Mouse (Mus musculus): Measurements from ENCODE around the gene Rhbdd1. TPM values are rescaled to one million over a fixed set of nuclear protein-coding genes. Genes with fewer than 3 reads are reported as not detected.

The Rhbdd1 gene
- total RNA-seq, 2 experiments from 2014 or later: 8.7 to 9.9 TPM

DNA sequence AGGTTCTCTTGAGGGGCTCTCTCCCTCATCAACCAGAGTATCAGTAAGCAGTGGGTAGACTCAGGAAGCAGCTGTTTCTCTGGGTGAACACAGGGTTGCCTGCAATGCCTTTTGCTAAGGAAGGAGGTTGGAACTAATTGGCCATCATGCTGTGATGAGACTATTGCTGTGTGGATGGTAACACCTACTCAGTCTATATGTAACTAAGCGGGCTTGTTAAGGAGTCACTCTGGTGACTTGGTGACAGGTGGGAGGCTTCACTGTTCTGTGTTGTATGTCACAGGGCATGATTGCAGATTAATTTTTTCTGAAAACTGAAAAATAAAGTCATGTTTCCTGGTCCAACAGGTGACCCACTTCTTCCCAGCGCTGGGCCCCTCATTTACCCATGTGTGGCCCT is 36.8 kb downstream of the Rhbdd1 start:
- DNase-seq: no peak
- intact Hi-C loops (cut with DNase I; ENCODE audit: low total_unique reads): no loop called here

DNA sequence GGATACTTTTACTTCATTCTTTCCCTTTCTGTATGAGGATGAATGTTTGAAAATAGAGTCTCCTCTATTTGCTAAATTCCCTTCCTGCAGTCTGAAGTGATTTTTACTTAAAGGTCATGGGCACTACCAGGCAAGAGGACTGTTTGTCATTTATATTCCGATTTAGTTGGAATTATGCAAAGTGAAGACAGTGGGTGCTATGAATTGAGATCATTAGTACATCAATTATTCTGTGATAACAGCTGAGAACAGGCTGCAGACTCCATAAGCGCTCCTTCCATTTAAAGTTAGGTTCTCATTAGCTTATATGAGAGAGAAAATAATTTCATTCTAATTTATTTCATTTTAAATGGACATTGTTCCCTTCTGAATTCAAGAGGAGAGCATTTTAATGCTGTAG is 37.5 kb downstream of the Rhbdd1 start:
- intact Hi-C loops (cut with DNase I; ENCODE audit: low total_unique reads): no loop called here
- DNase-seq: no peak

DNA sequence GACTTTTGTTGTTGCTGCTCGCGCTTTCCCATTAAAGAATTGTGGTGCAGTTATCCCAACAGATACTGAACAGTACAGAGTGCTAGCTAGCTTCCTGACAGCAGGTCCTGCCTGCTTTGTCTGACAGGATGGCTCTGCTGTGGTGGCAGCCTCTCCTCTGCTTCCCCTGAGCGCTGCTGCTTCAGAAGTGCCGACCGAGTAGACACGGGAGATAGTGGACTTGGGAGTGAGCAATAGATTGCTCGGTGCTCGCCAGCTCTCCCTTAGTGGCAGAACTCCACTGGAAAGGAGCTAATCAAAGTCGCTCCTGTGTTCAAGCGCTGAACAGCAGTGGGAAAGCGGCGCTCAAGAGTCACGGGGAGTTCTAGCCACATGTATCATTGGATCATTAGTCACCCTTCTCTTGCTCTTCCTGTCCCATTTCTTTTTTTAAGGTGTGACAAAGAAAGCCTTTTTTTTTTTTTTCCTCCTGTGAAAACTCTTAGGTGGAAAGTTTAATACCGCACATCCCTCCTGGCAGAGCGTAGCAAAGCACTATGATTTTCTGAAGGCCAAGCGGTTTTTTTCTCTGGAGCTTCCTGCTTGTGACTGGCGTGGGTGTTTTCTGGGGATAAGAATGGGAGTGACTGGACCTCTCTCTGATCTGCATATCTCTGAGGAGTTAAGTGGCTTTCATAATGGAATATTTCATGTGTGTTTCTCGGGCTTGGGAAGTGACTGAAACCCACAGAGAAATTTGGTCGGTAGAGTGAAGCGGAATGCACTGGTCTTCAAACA is 42.8 kb downstream of the Rhbdd1 start:
- intact Hi-C loops (cut with DNase I; ENCODE audit: low total_unique reads): no loop called here
- DNase-seq: no peak

DNA sequence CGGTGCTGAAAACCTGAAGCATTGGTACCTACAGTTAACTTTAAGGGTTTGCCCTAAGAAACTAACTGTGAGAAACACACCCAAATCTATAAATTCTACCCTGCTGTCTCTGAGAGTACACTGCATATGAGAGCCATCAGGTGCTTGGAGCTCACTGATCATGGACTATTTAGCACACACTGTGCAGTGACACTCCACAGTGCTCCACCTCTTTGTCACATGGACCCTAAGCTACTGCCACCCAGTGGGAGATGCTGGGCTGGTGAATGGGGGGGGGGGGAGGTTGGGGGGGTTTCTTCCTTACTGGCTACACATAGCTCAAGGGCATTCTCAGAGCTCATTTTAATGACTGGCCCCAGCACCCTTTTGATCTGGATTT is 43.4 kb downstream of the Rhbdd1 start:
- intact Hi-C loops (cut with DNase I; ENCODE audit: low total_unique reads): no loop called here
- no peak for DNase-seq

DNA sequence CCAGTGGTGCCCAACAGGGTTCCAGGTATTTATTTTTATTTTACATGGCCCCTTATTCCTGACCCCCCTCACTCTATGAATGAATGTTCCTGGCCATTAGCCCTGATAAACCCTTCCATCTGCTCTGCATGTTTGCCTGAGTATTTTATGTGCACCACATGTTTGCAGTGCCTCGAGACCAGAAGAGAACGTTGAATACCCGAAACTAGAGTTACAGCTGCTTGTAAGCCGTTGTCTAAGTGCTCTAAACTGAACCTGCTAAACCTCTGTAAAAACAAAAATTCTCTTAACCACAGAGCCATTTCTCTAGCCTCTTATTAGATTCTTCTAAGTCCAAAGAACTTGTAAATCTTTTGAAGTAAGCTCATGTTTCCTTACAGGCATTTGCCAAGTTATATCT is 45.0 kb downstream of the Rhbdd1 start:
- intact Hi-C loops (cut with DNase I; ENCODE audit: low total_unique reads): no loop called here

DNA sequence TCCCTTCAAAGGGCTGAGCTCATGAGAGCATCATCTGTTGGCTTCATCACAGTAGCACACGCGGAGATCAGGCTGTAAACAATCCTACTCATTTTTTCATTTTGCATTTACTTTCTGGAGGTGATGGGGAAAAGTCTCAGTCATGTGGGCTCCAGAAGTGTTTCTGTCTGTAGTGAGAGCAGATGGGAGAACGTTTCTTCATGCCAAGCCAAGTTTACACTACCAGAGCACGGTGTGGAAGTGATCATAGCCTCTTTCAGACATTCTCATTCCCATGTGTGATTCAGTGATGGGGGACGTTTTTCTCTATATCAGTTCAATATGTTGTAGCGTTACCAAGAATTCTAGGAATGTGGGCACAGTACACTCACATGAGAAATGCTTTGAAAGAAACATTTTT is 45.9 kb downstream of the Rhbdd1 start:
- intact Hi-C loops (cut with DNase I; ENCODE audit: low total_unique reads): no loop called here

More for the DNA sequence above, 45.0 kb downstream of the Rhbdd1 start:
- no peak for DNase-seq

DNA sequence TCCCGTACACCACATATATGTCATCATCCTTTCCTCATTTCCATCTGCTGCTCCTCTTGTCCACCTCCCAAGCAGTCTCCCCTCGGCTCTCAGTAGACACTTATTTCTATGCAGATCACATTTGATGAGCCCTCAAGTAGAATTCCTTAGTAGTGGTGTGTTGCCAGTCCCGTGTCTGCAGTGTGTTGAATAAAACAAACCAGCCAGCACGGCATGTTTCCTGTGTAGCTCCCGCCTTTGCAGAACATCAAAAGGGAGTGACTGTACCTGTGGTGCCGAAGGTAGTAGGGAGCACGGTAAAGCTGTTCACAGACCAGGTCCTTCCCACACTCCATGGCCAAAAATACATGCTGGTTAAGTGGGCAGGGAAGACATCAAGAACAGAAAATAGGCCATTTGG is 47.8 kb downstream of the Rhbdd1 start:
- intact Hi-C loops (cut with DNase I; ENCODE audit: low total_unique reads): no loop called here
- DNase-seq: no peak

More for the DNA sequence above, 45.9 kb downstream of the Rhbdd1 start:
- DNase-seq: no peak

DNA sequence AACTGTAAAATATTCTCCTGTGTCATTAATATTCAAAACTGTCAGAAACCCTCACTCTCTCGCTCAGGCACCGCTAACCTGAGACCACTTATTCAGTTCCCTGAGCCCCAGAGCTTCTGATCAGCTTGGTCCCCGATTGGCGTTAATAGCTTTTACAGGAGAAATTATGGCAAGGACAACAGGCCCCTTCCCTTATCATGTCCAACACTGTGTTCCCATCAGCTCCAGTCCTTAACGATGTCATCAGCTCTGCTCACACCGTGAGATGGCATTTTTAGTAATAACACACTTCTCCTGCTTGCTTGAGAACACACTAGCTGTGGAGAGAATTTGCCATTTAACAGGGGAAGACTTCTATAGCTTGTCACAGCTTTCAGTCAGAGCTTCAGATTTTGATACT is 48.2 kb downstream of the Rhbdd1 start:
- no peak for DNase-seq
- intact Hi-C loops (cut with DNase I; ENCODE audit: low total_unique reads): no loop called here

DNA sequence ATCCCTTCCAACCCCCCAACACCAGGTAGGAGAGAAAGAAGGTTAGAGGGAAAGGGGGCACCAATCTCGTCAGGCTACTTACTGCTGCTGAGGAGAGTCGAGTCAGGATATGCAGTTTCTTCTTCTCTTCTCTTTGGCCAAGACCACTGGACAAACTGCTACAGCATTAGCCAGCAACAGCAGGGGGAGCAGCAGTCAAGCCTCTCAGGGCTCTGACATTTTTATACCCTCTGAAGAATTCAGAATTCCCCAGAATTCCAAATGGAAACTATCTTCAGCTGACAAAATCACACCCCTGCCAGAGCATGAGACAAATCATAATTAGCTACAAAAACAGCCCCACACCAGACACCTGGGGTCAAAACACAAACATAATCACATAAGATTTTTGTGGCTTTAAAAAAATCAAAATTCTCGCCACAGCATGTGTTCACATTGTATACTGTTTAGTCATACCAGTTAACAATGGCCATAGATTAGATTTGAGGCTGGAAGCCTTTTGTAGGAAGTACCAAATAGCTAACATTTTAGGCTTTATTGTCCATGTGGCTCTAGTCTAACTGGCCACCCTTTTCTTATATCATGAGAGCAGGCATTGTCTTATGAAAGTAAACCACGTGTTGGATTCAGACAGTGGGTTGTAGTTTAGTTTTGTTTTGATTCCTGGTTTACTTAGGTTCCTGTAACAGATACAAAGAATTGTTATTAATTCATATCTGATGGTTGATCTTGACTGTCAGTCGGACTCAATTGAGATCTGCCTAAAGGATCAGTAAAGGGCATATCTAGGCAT is 55.6 kb downstream of the Rhbdd1 start:
- intact Hi-C loops (cut with DNase I; ENCODE audit: low total_unique reads): no loop called here
- no peak for DNase-seq

DNA sequence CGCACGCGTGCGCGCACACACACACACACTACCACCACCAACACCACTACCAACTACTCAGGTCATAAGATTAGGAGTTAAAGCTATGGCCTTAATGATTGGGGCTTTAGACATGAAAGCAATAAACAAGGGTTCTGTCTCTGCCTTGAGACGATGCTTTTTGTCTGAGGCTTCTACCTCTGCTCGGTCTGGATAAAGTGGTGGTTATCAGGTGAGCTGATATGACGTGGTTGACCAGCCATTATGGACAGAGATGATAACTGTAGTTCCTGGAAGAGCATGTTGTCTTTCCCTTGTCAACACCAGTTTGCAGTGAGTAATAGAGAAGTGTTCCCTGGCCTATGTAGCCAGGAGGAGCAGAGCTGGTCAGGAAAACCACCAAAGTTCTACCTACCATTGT is 57.7 kb downstream of the Rhbdd1 start:
- DNase-seq: no peak
- intact Hi-C loops (cut with DNase I; ENCODE audit: low total_unique reads): no loop called here

DNA sequence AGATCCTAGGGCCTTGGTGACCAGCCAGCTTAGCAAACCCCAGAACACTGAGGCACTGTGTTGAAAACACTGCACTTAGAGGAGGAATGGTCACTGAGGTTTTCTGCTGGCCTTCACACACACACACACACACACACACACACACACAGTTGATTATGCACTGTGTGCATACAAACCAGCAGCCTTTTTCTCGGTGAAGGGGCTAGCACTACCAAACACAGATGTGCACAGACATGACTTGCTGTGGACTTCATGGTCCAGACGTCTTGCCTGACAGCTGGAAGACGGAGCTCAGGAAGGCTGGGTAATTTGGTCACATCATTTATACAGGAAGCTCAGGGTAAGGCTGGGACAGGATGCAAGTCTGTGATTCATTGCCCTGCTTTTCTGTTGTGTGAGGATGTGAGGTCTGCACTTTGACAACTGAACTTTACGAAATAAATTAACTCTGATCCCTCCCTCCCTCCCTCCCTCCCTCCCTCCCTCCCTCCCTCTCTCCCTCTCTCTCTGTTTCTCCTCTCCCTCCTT is 58.6 kb downstream of the Rhbdd1 start:
- no peak for DNase-seq
- intact Hi-C loops (cut with DNase I; ENCODE audit: low total_unique reads): no loop called here

DNA sequence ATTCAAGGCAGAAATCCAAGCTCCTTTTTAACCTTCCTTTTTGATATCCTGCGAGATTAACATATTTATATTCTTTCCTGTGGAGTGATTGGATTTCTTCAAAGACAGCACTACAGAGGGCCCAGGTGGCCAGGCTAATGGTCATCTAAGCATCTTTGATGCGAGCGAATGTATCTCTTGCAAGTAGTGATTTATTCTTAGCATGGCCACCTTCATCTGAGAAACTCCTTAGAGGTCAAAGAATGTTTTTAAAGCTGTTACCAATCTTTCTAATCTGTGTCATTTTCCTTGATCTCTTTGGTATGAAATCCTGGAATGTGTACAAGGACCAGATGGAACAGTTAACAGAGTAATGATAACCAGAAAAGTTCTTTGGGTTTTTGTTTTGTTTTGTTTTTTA is 59.2 kb downstream of the Rhbdd1 start:
- no peak for DNase-seq
- intact Hi-C loops (cut with DNase I; ENCODE audit: low total_unique reads): no loop called here

DNA sequence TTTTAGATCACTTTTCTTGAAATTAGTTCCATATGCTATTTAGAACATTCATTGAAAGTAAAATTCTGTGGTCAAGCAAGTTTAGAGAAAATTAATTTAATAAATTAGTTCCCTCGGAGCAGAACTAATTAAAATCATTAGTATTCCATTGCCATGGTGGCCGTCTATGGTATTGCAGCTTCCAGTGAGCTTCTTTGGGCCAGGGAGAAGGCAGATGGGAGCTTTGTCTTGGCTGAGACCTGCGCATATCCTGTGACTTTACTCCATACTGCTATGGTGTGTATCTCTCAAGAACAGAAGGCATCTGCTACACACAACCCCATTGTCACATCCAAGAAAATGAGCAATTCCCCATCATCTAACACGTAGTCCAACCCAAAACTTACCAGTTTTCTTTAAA is 65.7 kb downstream of the Rhbdd1 start:
- intact Hi-C loops (cut with DNase I; ENCODE audit: low total_unique reads): no loop called here
- no peak for DNase-seq

DNA sequence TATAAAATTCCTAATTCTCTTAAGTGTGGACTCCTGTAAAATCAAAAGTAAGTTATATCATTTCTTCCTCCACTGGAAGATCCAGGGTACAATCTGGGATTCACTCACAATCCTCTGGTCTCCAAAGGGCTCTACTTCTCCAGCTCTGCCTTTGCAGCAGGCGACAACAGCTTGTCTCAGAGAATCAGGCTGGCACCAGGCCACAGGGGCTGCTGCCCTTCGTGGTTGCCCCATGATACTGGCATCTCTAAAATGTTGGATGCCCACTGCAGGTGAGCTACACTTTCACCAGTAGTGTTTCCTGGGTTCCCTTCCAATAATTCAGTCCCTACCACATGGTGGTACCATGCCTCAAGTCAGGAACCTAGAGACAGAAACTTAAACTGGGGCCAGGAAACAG is 67.9 kb downstream of the Rhbdd1 start:
- no peak for DNase-seq
- intact Hi-C loops (cut with DNase I; ENCODE audit: low total_unique reads): no loop called here

DNA sequence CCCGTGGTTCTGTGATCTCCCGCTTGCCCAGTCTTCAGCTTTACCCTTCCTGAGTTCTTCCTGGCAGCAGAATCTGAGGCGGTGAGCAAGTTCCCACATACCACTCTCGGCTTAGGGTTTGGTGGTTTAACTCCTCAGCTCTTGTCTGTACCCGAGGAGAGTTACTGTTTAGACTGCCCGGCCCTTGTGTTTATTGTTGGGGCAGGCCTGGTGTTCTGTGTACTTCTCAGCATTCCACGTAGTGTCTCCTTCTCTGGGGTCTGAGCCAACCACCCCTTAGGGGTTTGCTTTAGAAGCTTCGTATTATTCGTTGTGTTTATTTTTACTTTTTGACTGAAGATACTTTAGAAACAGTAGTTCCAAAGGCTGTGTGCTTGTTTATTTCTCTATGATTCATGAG is 68.8 kb downstream of the Rhbdd1 start:
- intact Hi-C loops (cut with DNase I; ENCODE audit: low total_unique reads): no loop called here
- no peak for DNase-seq

DNA sequence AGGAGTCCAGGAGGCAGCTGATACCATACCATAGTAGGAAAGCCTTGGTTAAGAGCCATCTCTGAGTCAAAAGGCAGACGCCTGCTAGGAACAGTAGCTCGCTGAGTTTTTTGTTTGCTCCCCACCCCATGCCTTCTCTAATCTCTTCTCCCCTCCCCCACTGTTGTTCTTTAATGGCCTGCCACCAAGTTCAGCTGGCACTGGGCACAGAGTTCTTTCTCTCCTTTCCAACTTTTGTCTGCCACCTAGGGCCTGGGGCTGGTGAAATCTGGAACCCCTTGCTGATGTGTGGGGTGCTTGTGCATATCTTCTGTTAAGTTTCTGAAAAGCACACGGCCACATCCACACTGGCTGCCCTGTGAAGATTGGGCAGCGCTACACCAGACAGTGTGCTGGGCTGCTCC is 69.6 kb downstream of the Rhbdd1 start:
- DNase-seq: no peak
- intact Hi-C loops (cut with DNase I; ENCODE audit: low total_unique reads): no loop called here

DNA sequence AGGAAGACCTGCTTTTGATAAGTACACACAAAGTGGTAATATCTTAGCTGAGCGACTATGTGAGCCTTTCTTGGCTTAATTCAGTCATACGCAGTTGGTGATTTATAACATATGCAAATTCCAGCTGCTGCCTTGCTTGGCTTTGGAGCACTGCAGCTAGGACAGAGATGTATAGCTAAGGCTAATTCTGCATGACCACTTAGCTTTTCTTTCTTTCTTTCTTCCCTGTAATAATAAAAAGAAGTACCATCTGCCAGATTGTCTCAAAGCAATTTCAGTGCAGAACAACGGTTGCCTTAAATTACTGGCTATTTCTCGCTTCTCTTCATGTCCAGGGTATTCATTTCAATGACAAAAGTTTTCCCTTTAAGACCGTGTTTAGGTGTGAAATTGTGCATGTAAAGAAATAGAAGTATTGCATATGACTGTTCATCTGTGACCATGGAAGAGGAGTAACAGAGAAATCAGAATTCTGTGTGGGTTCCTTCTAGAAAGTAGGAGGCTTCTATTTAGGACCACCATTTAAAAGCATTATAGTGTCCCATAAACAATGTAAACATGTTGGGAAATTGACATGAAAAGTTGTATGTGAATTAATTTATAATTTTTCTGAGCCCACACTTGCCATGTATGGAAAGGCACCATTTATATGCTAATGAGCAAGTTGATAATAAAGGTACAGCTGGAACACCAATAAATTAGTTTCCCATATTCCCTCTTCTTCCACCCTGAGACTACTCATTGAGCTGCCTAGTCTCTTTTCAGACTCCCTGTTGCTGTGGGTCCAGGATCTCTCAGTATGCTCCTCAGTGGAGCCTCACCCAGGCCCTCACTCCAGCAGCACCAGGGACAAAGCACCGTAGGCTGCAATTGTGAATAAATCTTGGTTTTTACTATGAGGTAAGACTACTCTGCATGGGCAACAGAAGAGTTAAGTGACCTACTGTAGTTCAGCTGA is 70.8 kb downstream of the Rhbdd1 start:
- intact Hi-C loops (cut with DNase I; ENCODE audit: low total_unique reads): no loop called here
- DNase-seq: no peak

DNA sequence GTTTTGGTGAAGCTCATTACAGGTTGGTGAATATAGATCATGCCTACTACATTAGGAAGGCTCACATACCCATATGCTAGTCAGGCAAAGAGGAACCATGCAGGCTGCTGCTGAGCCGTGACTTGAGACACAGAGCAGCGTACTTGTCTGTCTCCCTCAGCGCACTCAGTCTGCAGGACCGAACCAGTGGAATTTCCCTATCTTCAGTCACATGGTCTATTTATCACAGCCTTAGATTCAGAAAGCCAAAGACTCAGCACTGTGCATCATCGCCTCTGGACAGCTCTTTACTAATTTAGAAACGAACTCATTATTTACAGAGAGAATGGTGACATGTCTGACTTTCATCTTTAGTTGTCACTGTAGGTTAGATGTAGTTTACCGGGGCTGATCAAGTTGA is 73.1 kb downstream of the Rhbdd1 start:
- intact Hi-C loops (cut with DNase I; ENCODE audit: low total_unique reads): no loop called here

DNA sequence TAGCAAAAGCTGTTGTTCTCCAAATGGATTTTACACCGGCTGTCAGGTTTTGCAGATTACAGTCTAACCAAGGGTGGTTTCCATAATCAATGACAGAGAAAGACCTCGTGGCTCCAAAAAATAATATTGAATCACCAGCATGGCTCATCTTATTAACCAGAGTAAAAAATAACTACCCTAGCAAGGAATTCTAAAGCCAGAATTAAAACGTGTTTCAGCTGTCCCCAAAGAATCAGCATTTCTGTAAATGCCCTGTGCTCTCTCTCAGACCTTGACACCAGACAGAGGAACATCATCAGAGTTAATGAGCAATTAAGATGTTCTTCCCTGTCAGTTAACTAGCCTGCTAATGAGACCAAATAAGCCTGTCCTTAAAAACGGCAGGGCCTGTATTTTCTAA is 79.1 kb downstream of the Rhbdd1 start:
- intact Hi-C loops (cut with DNase I; ENCODE audit: low total_unique reads): no loop called here
- no peak for DNase-seq

More for the DNA sequence above, 73.1 kb downstream of the Rhbdd1 start:
- DNase-seq: no peak

DNA sequence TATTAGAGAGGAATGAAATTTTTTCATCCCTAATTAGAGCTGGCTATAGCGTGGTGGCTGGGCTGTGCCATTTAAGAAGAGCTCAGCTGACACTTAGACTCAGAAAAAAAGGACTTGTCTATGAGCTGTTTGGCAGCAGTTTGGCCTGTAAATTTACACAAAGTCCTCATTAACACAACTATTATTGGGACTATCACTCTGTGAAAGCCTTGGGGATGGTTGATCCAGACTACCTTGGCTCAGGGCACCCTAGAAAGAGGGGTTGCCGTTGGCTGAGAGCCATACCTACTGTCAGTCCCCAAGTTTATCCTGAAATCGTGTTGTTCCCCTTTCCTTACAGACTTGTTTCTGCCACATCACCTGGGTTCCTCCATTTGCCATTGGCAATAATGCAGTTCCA is 91.5 kb downstream of the Rhbdd1 start:
- no peak for DNase-seq
- intact Hi-C loops (cut with DNase I; ENCODE audit: low total_unique reads): no loop called here

Data from gastrocnemius, postnatal 14 days (tissue).